Comparison of ENCODE assay signal across 22 mouse cellular contexts in the genomic region with DNA sequence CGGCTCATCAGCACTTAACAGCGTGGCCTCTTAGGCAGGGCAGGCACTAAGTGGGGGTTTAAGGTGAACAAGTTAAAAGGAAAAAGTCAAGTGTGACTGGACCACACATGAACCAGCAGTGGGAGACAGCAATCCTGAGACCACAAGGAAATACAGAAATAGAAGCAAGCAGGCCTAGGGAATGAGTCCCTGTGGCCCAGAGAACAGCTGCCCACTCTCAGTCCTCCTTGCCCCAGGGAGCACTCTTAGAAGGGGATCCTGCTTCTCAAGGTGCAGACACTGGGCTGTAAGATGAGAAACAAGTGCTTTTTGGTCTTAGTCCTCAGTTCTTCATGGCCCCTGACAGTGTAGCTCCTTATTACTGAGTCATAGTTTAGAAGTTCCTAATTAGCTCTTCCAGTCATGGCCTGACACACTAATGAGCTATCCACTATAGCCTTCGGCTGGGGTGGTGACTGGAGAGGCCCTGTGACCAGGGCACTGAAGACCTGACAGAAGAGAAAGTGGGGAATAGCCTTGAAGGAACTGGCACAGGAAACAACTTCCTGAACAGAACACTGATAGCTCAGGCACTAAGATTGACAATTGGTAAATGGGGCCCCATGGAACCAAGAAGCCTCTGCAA. TPM values are rescaled to one million over a fixed set of nuclear protein-coding genes. Genes with fewer than 3 reads are reported as not detected.
DNase-seq lines count a peak whose midpoint lies in the region; ATAC-seq and TF ChIP-seq lines count a peak whose summit lies in the region.
"Had no signal": no experiment of that assay in that cellular context is flagged by ENCODE, and none has a peak within 500 bp of the region (broad histone marks: within the 10 kb centered on the region; RNA-seq: fewer than 3 reads in every experiment).

No protein-coding gene starts in this region.

- H3K9ac ChIP-seq in kidney, embryonic 14.5 days (ENCODE audit: low read depth, low read length), result no peak overlapping the region
- H3K9ac ChIP-seq: forebrain, embryonic 13.5 days; hindbrain, embryonic 13.5 days had no signal

- no peak overlapping the region for H3K4me2 ChIP-seq in kidney, embryonic 14.5 days (replicated peaks; ENCODE audit: low read depth, low read length)
- H3K4me2 ChIP-seq: forebrain, embryonic 13.5 days; heart, embryonic 11.5 days; hindbrain, embryonic 13.5 days had no signal

- DNase-seq in kidney, postnatal 10 days, result no peak
- DNase-seq in layer of hippocampus, adult 2 months (ENCODE audit: low spot score in 2 of 2), result no peak
- DNase-seq in layer of hippocampus, adult 9-11 months, result no peak
- DNase-seq in MN1 (ENCODE audit: low spot score) (peak; percentile 39), Patski (ENCODE audit: low read depth, low spot score) (no peak)
- DNase-seq in lung, postnatal 14 days, result no peak
- DNase-seq: adrenal gland, postnatal 14 days; B cell, adult 2 months; gastrocnemius, postnatal 10 days; gastrocnemius, postnatal 36 days; heart, adult 2 months had no signal

- POLR2A ChIA-PET in Patski (lab: Charles Lee), result interaction anchor here (0.6 kb wide), 1 partner anchor 31 kb away, joined by 3 read pairs; no protein-coding TSS in a partner anchor

- H3K27ac ChIP-seq in kidney, embryonic 14.5 days (ENCODE audit: low read depth, low read length), result no peak overlapping the region
- peak overlapping the region; percentile 12; the same call in 1 of the 2 replicates for H3K27ac ChIP-seq in layer of hippocampus, adult 2 months
- H3K27ac ChIP-seq: forebrain, embryonic 10.5 days; heart, adult 2 months; hindbrain, embryonic 10.5 days had no signal

- no peaks in the 10 kb centered on the region for H3K27me3 ChIP-seq in kidney, embryonic 14.5 days (ENCODE audit: control insufficient read depth, insufficient read depth, low read length)
- H3K27me3 ChIP-seq in Patski, result no peaks in the 10 kb centered on the region
- H3K27me3 ChIP-seq: CH12.LX; forebrain, embryonic 13.5 days; hindbrain, embryonic 13.5 days had no signal

- 39% methylated on average over 3 of the region's 3 CpGs for WGBS in kidney, embryonic 14.5 days

- CTCF ChIA-PET in Patski (lab: Charles Lee), result interaction anchor here (1.3 to 5.2 kb wide), 4 partner anchors 17 to 71 kb away, joined by 3 to 28 read pairs (median 6); no protein-coding TSS in a partner anchor

- 0 out of 2 replicates have a peak, but pooled peaks have one; percentile 18 for ATAC-seq in kidney, embryonic 14.5 days (ENCODE audit: low FRiP score, low TSS enrichment)
- ATAC-seq in Patski, result peak; percentile 14
- ATAC-seq in megakaryocyte progenitor cell, adult 5-6 weeks (replicated peaks; ENCODE audit: poor library complexity), result no peak
- ATAC-seq: forebrain, embryonic 13.5 days; forebrain, embryonic 16.5 days; hindbrain, embryonic 16.5 days had no signal

- no peak overlapping the region for H3K4me3 ChIP-seq in kidney, embryonic 14.5 days (ENCODE audit: low read length)
- H3K4me3 ChIP-seq in layer of hippocampus, adult 2 months, result no peak overlapping the region
- H3K4me3 ChIP-seq: forebrain, embryonic 10.5 days; forebrain, embryonic 13.5 days; heart, adult 2 months; hindbrain, embryonic 10.5 days; hindbrain, embryonic 13.5 days had no signal

- in situ Hi-C loops in Patski (cut with MboI; ENCODE audit: low pct_unique_long_range_greater_than_20kb), result loop anchor here (5.0 kb wide), 1 partner anchor 71 kb away; no protein-coding TSS in a partner anchor

- no peaks in the 10 kb centered on the region for H3K9me3 ChIP-seq in kidney, embryonic 14.5 days (ENCODE audit: control insufficient read depth, low read length)
- H3K9me3 ChIP-seq: forebrain, embryonic 10.5 days; forebrain, embryonic 13.5 days; G1E; hindbrain, embryonic 10.5 days; hindbrain, embryonic 13.5 days had no signal

- H3K4me1 ChIP-seq in kidney, embryonic 14.5 days (ENCODE audit: control insufficient read depth, insufficient read depth, low read length), result peaks cover 8% of the 10 kb centered on the region; the same call in 1 of the 2 replicates

- TF ChIP-seq CTCF in layer of hippocampus, adult 2 months (conservative IDR thresholded peaks at IDR 0.05), result no peak
- TF ChIP-seq CTCF in Patski (IDR thresholded peaks at IDR 0.05), result no peak

- peaks cover 9% of the 10 kb centered on the region; the same call in 1 of the 2 replicates for H3K36me3 ChIP-seq in kidney, embryonic 14.5 days (ENCODE audit: control insufficient read depth, insufficient read depth, low read length)
- H3K36me3 ChIP-seq: G1E had no signal

RNA-seq across cellular contexts. Expression of gene Agpat3, which starts 31.0 kb away (rescaled TPM):
- polyA plus RNA-seq in kidney, embryonic 14.5 days (2014; fragmentation: Nextera tagmentation; extraction: Ambion mirVana), result 66.4 and 84.7 TPM in 2 replicates
- total RNA-seq in layer of hippocampus, adult 2 months (2021), result 100 to 1,000 TPM; 207 to 216 TPM
- polyA plus RNA-seq in Patski (2021), result 98.9 TPM
- total RNA-seq in megakaryocyte progenitor cell, adult 5-6 weeks (2015), result 2.7 and 3.1 TPM in 2 replicates
- total RNA-seq in megakaryocyte progenitor cell, adult 5-6 weeks (2017), result 1.8 and 4.1 TPM in 2 replicates

Comparison
In these comparisons a context has a peak if more than half of its experiments do, and no peak if none do; other contexts are left out.
1. RNA of gene Agpat3, which starts 31.0 kb away (total RNA-seq): 207 to 216 TPM in layer of hippocampus, adult 2 months; 1.8 to 4.1 TPM in megakaryocyte progenitor cell, adult 5-6 weeks; every median in the first group is over 10 times any median in the second.